Mouse (Mus musculus) heart, embryonic 13.5 days (tissue): Measurements from ENCODE around the gene Cacna1a. TPM values are rescaled to one million over a fixed set of nuclear protein-coding genes. Genes with fewer than 3 reads are reported as not detected.
"Not testable (repeated sequence)": the region's sequence is repeated elsewhere in the genome, so short reads cannot be mapped to it uniquely, and the experiment has no call there.

Source experiments
- ATAC-seq: fragments of 200-750 bp; cut with Nextera tagmentation; 2 replicates; pipeline ENCODE4 v1.8.0; 2017; ENCODE audit warnings: moderate TSS enrichment; ENCODE audit not compliant: insufficient number of reproducible peaks, low FRiP score, low TSS enrichment; ENCODE audit errors: extremely low read depth
- H3K27ac ChIP-seq: fragments of 300-500 bp; sonication (generic); replicated peaks from 2 replicates; pipeline ENCODE4 v1.5.1; 2015; ENCODE audit warnings: moderate library complexity, mild to moderate bottlenecking, inconsistent platforms
- H3K27me3 ChIP-seq: fragments of 300-500 bp; sonication (generic); replicated peaks from 2 replicates; pipeline ENCODE4 v1.6.1; 2015; ENCODE audit warnings: mild to moderate bottlenecking, inconsistent platforms
- H3K36me3 ChIP-seq: fragments of 300-500 bp; sonication (generic); 2 replicates; pipeline ENCODE4 v1.6.1; 2015; ENCODE audit warnings: mild to moderate bottlenecking, inconsistent platforms
- H3K4me1 ChIP-seq: fragments of 300-500 bp; sonication (generic); 2 replicates; pipeline ENCODE4 v1.6.1; 2015; ENCODE audit warnings: inconsistent platforms
- H3K4me2 ChIP-seq: fragments of 300-500 bp; sonication (generic); 2 replicates; pipeline ENCODE4 v1.6.1; 2015; ENCODE audit warnings: inconsistent platforms, mild to moderate bottlenecking, moderate library complexity
- H3K4me3 ChIP-seq: fragments of 300-500 bp; sonication (generic); 2 replicates; pipeline ENCODE4 v1.5.1; 2015; ENCODE audit warnings: moderate library complexity, mild to moderate bottlenecking, inconsistent platforms
- H3K9ac ChIP-seq: fragments of 300-500 bp; sonication (generic); 2 replicates; pipeline ENCODE4 v1.6.1; 2015; ENCODE audit warnings: inconsistent platforms, mild to moderate bottlenecking, moderate library complexity
- H3K9me3 ChIP-seq: fragments of 300-500 bp; sonication (generic); 2 replicates; pipeline ENCODE4 v1.6.1; 2016; ENCODE audit warnings: inconsistent platforms
- WGBS: fragments of 180-500 bp; shearing (Covaris S2); methylation state at CpG from one replicate; pipeline ENCODE4 v1.1.7; 2015; ENCODE audit warnings: mixed read lengths; 5-methylcytosine and 5-hydroxymethylcytosine counted together
- polyA plus RNA-seq: library from polyadenylated mRNA; unstranded; fragments of >200 nt; fragmentation: Nextera tagmentation; extraction: Ambion mirVana; gene quantifications from 2 replicates; pipeline ENCODE4 v1.2.1, GENCODE M21; 2015

The Cacna1a gene
- polyA plus RNA-seq, 1 experiment from 2014 or later = 6.4 TPM

DNA sequence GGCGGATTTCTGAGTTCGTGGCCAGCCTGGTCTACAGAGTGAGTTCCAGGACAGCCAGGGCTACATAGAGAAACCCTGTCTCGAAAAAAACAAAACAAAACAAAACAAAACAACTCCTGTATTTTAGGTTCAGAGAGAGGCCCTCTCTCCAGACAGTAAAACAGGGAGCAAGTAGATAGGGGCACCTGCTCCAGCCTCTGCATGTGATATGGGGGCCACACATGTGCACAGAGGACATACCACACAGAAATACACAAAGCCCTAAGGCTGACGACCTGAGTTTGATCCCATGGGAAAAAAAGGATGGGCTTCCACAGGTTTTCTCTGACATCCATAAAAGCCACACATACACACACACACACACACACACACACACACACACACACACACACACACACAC lies 235.2 kb downstream of the Cacna1a start:
- H3K4me2 ChIP-seq, H3K9ac ChIP-seq: not testable (repeated sequence)
- H3K27me3 ChIP-seq = peaks cover 21% of the 10 kb centered on the region; the same call in 1 of the 2 replicates

GRCm38 (mm10) chr8:84629586-84629985 lies 241.3 kb downstream of the Cacna1a start:
- Histone ChIP-seq H3K4me2 (no peak overlapping the region), H3K36me3 (no peaks in the 10 kb centered on the region), H3K9me3 (peaks cover 3% of the 10 kb centered on the region; the same call in 1 of the 2 replicates), H3K4me1 (peaks cover 10% of the 10 kb centered on the region), H3K27ac (no peak overlapping the region), H3K9ac (no peak overlapping the region), H3K4me3 (no peak overlapping the region), H3K27me3 (no peaks in the 10 kb centered on the region; the same call in 1 of the 2 replicates)
- no peak for ATAC-seq
- 65% methylated on average over 11 of the region's 11 CpGs for WGBS

More for the DNA sequence above, 235.2 kb downstream of the Cacna1a start:
- ATAC-seq, H3K4me1 ChIP-seq, H3K36me3 ChIP-seq, H3K4me3 ChIP-seq, H3K9me3 ChIP-seq, H3K27ac ChIP-seq: not testable (repeated sequence)
- 77% methylated on average over 4 of the region's 4 CpGs for WGBS

GRCm38 (mm10) chr8:84630145-84630544 lies 241.9 kb downstream of the Cacna1a start:
- H3K4me2 ChIP-seq = no peak overlapping the region
- peaks cover 3% of the 10 kb centered on the region; the same call in 1 of the 2 replicates for H3K9me3 ChIP-seq
- H3K9ac ChIP-seq = no peak overlapping the region
- H3K27me3 ChIP-seq = no peaks in the 10 kb centered on the region; the same call in 1 of the 2 replicates
- 66% methylated on average over 4 of the region's 4 CpGs for whole genome bisulfite sequencing
- no peak for ATAC-seq
- peaks cover 16% of the 10 kb centered on the region for H3K4me1 ChIP-seq
- H3K4me3 ChIP-seq = no peak overlapping the region
- H3K27ac ChIP-seq = no peak overlapping the region
- H3K36me3 ChIP-seq = no peaks in the 10 kb centered on the region

GRCm38 (mm10) chr8:84631813-84632212 lies 243.6 kb downstream of the Cacna1a start:
- 82% methylated on average over 4 of the region's 4 CpGs for WGBS
- Histone ChIP-seq H3K4me1 (peaks cover 31% of the 10 kb centered on the region), H3K27ac (no peak overlapping the region), H3K27me3 (no peaks in the 10 kb centered on the region; the same call in 1 of the 2 replicates), H3K9me3 (peaks cover 3% of the 10 kb centered on the region; the same call in 1 of the 2 replicates), H3K4me2 (no peak overlapping the region), H3K9ac (no peak overlapping the region), H3K36me3 (no peaks in the 10 kb centered on the region), H3K4me3 (no peak overlapping the region)
- ATAC-seq = no peak

- H3K9ac ChIP-seq = no peak overlapping the region
- ATAC-seq = no peak
- no peak overlapping the region for H3K27ac ChIP-seq
- peaks cover 36% of the 10 kb centered on the region for H3K4me1 ChIP-seq
- H3K4me2 ChIP-seq = no peak overlapping the region
- H3K4me3 ChIP-seq = no peak overlapping the region
- WGBS = 43% methylated on average over 10 of the region's 10 CpGs
- no peaks in the 10 kb centered on the region for H3K36me3 ChIP-seq
- H3K27me3 ChIP-seq = no peaks in the 10 kb centered on the region; the same call in 1 of the 2 replicates
- peaks cover 3% of the 10 kb centered on the region; the same call in 1 of the 2 replicates for H3K9me3 ChIP-seq
Measured at GRCm38 (mm10) chr8:84633841-84634584, 245.8 kb downstream of the Cacna1a start.

DNA sequence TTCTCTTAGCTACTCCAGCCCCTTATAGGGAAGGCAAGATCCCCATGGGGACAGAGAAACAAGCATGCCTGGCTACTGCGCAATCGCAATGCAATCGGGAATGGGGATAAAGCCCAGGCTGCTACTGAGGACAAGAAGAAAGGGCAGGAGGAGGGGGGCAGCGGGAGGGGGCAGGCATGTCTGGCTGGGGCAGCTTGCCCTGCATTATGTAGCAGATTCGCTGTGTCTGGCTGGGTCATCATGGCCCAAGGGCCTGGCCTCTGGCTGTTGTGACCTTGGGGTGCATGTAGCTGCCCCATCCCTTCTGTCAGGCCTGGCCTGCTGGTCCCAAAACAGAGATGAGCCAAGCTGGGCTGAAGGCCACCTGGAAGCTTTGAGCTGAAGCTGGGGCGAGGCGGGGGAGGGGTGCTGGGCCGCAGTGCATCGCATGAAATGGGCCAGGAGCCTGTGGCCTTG lies 246.6 kb downstream of the Cacna1a start:
- no peaks in the 10 kb centered on the region; the same call in 1 of the 2 replicates for H3K27me3 ChIP-seq
- no peaks in the 10 kb centered on the region for H3K36me3 ChIP-seq
- H3K27ac ChIP-seq = no peak overlapping the region
- H3K4me1 ChIP-seq = peaks cover 36% of the 10 kb centered on the region
- peak overlapping the region; percentile 62 for H3K9ac ChIP-seq
- no peak overlapping the region for H3K4me2 ChIP-seq
- H3K9me3 ChIP-seq = peaks cover 3% of the 10 kb centered on the region; the same call in 1 of the 2 replicates
- no peak overlapping the region for H3K4me3 ChIP-seq
- WGBS = 46% methylated on average over 9 of the region's 9 CpGs
- ATAC-seq = no peak

DNA sequence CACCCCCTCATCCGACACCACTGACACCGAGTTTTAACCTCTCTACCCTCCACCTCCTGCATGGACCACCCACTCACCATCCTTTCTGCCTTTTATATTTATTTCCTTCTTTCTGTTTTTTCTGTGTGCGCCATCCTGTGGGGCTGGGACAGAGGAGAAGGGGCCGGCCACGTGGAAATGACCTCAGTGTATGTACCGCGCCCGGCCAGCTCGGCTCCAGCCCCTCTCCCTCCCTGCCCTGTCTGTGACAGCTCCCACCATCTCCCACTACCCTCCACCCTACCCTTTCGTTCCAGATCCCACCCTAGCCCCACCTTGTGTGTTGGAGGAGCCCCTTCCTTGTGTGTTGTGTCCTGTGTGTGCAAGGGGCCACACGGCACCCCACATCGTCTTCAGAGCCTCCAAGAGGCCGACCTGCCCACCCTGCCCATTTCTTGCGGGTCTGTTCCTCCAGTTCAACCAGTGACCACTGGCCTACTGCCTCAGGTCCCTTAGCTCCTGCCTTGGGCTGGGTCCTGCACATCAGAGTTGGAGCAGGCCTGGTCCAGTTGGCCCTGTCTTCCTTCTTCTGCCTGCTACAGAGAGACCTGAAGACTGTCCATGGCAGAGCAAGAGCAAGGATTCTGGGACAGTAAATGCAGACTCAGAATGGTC lies 247.3 kb downstream of the Cacna1a start:
- ATAC-seq = no peak
- Histone ChIP-seq H3K9ac (peak overlapping the region; percentile 62), H3K4me3 (no peak overlapping the region), H3K27me3 (no peaks in the 10 kb centered on the region; the same call in 1 of the 2 replicates), H3K4me1 (peaks cover 42% of the 10 kb centered on the region), H3K4me2 (no peak overlapping the region), H3K27ac (peak overlapping the region; percentile 13; the same call in 1 of the 2 replicates), H3K9me3 (peaks cover 3% of the 10 kb centered on the region; the same call in 1 of the 2 replicates), H3K36me3 (no peaks in the 10 kb centered on the region)
- WGBS = 68% methylated on average over 14 of the region's 14 CpGs

DNA sequence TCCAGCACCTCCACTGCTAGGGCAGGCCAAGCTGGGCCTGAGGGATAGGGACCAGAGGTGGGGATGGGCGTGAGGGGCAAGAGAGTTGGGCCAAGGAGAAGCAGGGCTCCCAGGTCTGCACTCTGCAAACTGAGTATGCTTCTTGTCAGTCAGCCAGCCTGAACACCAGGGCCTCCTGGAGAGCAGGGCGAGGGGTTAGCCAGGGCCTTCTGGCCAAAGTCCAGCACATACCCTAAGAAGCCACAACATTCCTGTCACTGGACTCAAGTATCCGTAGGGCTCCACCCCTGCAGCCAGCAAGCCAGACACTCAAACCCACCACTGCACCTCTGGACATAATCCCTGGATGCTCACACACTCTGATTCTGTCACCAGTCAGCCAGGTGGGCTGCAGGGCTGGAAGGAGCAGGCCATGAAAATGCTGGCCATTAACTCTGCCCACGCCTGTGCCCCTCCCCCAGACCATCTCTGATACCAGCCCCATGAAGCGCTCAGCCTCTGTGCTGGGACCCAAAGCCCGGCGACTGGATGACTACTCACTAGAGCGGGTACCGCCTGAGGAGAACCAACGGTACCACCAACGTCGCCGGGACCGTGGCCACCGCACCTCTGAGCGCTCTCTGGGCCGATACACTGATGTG lies 247.9 kb downstream of the Cacna1a start:
- Histone ChIP-seq H3K36me3 (no peaks in the 10 kb centered on the region), H3K9ac (peak overlapping the region; percentile 62), H3K9me3 (peaks cover 3% of the 10 kb centered on the region; the same call in 1 of the 2 replicates), H3K27ac (peak overlapping the region; percentile 13; the same call in 1 of the 2 replicates), H3K4me2 (no peak overlapping the region), H3K27me3 (no peaks in the 10 kb centered on the region; the same call in 1 of the 2 replicates), H3K4me3 (no peak overlapping the region), H3K4me1 (peaks cover 42% of the 10 kb centered on the region)
- ATAC-seq = no peak
- WGBS = 71% methylated on average over 17 of the region's 17 CpGs

- no peak for ATAC-seq
- H3K27ac ChIP-seq = 0 out of 2 replicates have a peak overlapping the region, but pooled peaks have one; percentile 84
- H3K9me3 ChIP-seq = no peaks in the 10 kb centered on the region
- H3K9ac ChIP-seq = peak overlapping the region; percentile 88
- no peaks in the 10 kb centered on the region for H3K36me3 ChIP-seq
- H3K4me2 ChIP-seq = peak overlapping the region; percentile 89
- H3K4me1 ChIP-seq = peaks cover 42% of the 10 kb centered on the region
- no peaks in the 10 kb centered on the region; the same call in 1 of the 2 replicates for H3K27me3 ChIP-seq
- H3K4me3 ChIP-seq = peak overlapping the region; percentile 63
- 45% methylated on average over 8 of the region's 8 CpGs for WGBS
Measured at GRCm38 (mm10) chr8:84637946-84638554, 249.8 kb downstream of the Cacna1a start.

GRCm38 (mm10) chr8:84638555-84639161 lies 250.4 kb downstream of the Cacna1a start:
- peak; percentile 5; the same call in 1 of the 2 replicates for ATAC-seq
- H3K4me1 ChIP-seq = peaks cover 41% of the 10 kb centered on the region
- under 1% methylated on average over 40 of the region's 52 CpGs for WGBS

More at GRCm38 (mm10) chr8:84638555-84639161, 250.4 kb downstream of the Cacna1a start:
- Histone ChIP-seq H3K4me2 (peak overlapping the region; percentile 89), H3K27me3 (no peaks in the 10 kb centered on the region; the same call in 1 of the 2 replicates), H3K27ac (peak overlapping the region; percentile 84), H3K9ac (peak overlapping the region; percentile 88), H3K36me3 (no peaks in the 10 kb centered on the region), H3K4me3 (peak overlapping the region; percentile 63), H3K9me3 (no peaks in the 10 kb centered on the region)
